Mouse (Mus musculus): ENCODE results near the gene Elmod1. TPM values are rescaled to one million over a fixed set of nuclear protein-coding genes. Genes with fewer than 3 reads are reported as not detected.

Gene Elmod1
- polyA plus RNA-seq, 1 experiment, result 152 TPM

- TF ChIP-seq POLR2A (IDR thresholded peaks at IDR 0.05; ENCODE audit: borderline replicate concordance, insufficient read depth, low read length), result no peak
- TF ChIP-seq CTCF (IDR thresholded peaks at IDR 0.05; ENCODE audit: borderline replicate concordance, insufficient read depth, low read depth, low read length), result no peak
- DNase-seq, result peak; percentile 37 to 56
- Histone ChIP-seq H3K27ac (ENCODE audit: insufficient read depth, low read length) (peak overlapping the region; percentile 35), H3K27me3 (ENCODE audit: control insufficient read depth, insufficient read depth, low read length) (no peaks in the 10 kb centered on the region), H3K4me3 (replicated peaks; ENCODE audit: insufficient read depth, low read depth, low read length) (peak overlapping the region; percentile 92), H3K4me1 (ENCODE audit: control insufficient read depth, insufficient read depth, low read length) (no peaks in the 10 kb centered on the region; the same call in 1 of the 2 replicates)
- WGBS, result 14% methylated on average over 13 of the region's 13 CpGs
Measured at GRCm38 (mm10) chr9:53973929-53974327, 1.2 kb downstream of the Elmod1 start.

- no peak for TF ChIP-seq CTCF (IDR thresholded peaks at IDR 0.05; ENCODE audit: borderline replicate concordance, insufficient read depth, low read depth, low read length)
- TF ChIP-seq POLR2A (IDR thresholded peaks at IDR 0.05; ENCODE audit: borderline replicate concordance, insufficient read depth, low read length), result no peak
Measured at GRCm38 (mm10) chr9:53973241-53973640, 1.9 kb downstream of the Elmod1 start.

GRCm38 (mm10) chr9:53972358-53972757 is 2.7 kb downstream of the Elmod1 start:
- Histone ChIP-seq H3K27ac (ENCODE audit: insufficient read depth, low read length) (no peak overlapping the region), H3K4me3 (replicated peaks; ENCODE audit: insufficient read depth, low read depth, low read length) (no peak overlapping the region)
- DNase-seq, result no peak

More at GRCm38 (mm10) chr9:53973241-53973640, 1.9 kb downstream of the Elmod1 start:
- H3K27me3 ChIP-seq (ENCODE audit: control insufficient read depth, insufficient read depth, low read length), result no peaks in the 10 kb centered on the region
- H3K27ac ChIP-seq (ENCODE audit: insufficient read depth, low read length), result no peak overlapping the region
- peak overlapping the region; percentile 92 for H3K4me3 ChIP-seq (replicated peaks; ENCODE audit: insufficient read depth, low read depth, low read length)
- peak; percentile 19 to 21 for DNase-seq
- 69% methylated on average over 5 of the region's 5 CpGs for WGBS
- H3K4me1 ChIP-seq (ENCODE audit: control insufficient read depth, insufficient read depth, low read length), result no peaks in the 10 kb centered on the region; the same call in 1 of the 2 replicates

GRCm38 (mm10) chr9:53967610-53968368 is 7.3 kb downstream of the Elmod1 start:
- 18% methylated on average over 9 of the region's 9 CpGs for WGBS
- peak overlapping the region; percentile 45 for H3K27ac ChIP-seq (ENCODE audit: insufficient read depth, low read length)

More at GRCm38 (mm10) chr9:53972358-53972757, 2.7 kb downstream of the Elmod1 start:
- no peaks in the 10 kb centered on the region for H3K27me3 ChIP-seq (ENCODE audit: control insufficient read depth, insufficient read depth, low read length)
- peaks cover 3% of the 10 kb centered on the region for H3K4me1 ChIP-seq (ENCODE audit: control insufficient read depth, insufficient read depth, low read length)
- no peak for TF ChIP-seq CTCF (IDR thresholded peaks at IDR 0.05; ENCODE audit: borderline replicate concordance, insufficient read depth, low read depth, low read length)
- TF ChIP-seq POLR2A (IDR thresholded peaks at IDR 0.05; ENCODE audit: borderline replicate concordance, insufficient read depth, low read length), result no peak

GRCm38 (mm10) chr9:53957021-53957420 is 18.1 kb downstream of the Elmod1 start:
- no peaks in the 10 kb centered on the region for H3K27me3 ChIP-seq (ENCODE audit: control insufficient read depth, insufficient read depth, low read length)
- 84% methylated on average over 11 of the region's 11 CpGs for WGBS
- H3K4me1 ChIP-seq (ENCODE audit: control insufficient read depth, insufficient read depth, low read length), result no peaks in the 10 kb centered on the region
- DNase-seq, result no peak
- H3K4me3 ChIP-seq (replicated peaks; ENCODE audit: insufficient read depth, low read depth, low read length), result no peak overlapping the region
- TF ChIP-seq CTCF (IDR thresholded peaks at IDR 0.05; ENCODE audit: borderline replicate concordance, insufficient read depth, low read depth, low read length), result no peak
- H3K27ac ChIP-seq (ENCODE audit: insufficient read depth, low read length), result no peak overlapping the region

More at GRCm38 (mm10) chr9:53967610-53968368, 7.3 kb downstream of the Elmod1 start:
- Histone ChIP-seq H3K4me1 (ENCODE audit: control insufficient read depth, insufficient read depth, low read length) (peaks cover 3% of the 10 kb centered on the region), H3K4me3 (replicated peaks; ENCODE audit: insufficient read depth, low read depth, low read length) (no peak overlapping the region), H3K27me3 (ENCODE audit: control insufficient read depth, insufficient read depth, low read length) (no peaks in the 10 kb centered on the region)
- peak; percentile 22; the same call in 1 of the 2 replicates for TF ChIP-seq CTCF (IDR thresholded peaks at IDR 0.05; ENCODE audit: borderline replicate concordance, insufficient read depth, low read depth, low read length)
- 0 out of 2 replicates have a peak, but pooled peaks have one; percentile 11 for TF ChIP-seq POLR2A (IDR thresholded peaks at IDR 0.05; ENCODE audit: borderline replicate concordance, insufficient read depth, low read length)
- peak; percentile 72 to 88 for DNase-seq

GRCm38 (mm10) chr9:53954853-53955252 is 20.2 kb downstream of the Elmod1 start:
- H3K27ac ChIP-seq (ENCODE audit: insufficient read depth, low read length), result no peak overlapping the region
- TF ChIP-seq POLR2A (IDR thresholded peaks at IDR 0.05; ENCODE audit: borderline replicate concordance, insufficient read depth, low read length) (no peak), CTCF (IDR thresholded peaks at IDR 0.05; ENCODE audit: borderline replicate concordance, insufficient read depth, low read depth, low read length) (no peak)
- DNase-seq, result no peak
- no peaks in the 10 kb centered on the region for H3K27me3 ChIP-seq (ENCODE audit: control insufficient read depth, insufficient read depth, low read length)
- no peaks in the 10 kb centered on the region for H3K4me1 ChIP-seq (ENCODE audit: control insufficient read depth, insufficient read depth, low read length)
- WGBS, result 38% methylated on average over 6 of the region's 6 CpGs
- H3K4me3 ChIP-seq (replicated peaks; ENCODE audit: insufficient read depth, low read depth, low read length), result no peak overlapping the region

- Histone ChIP-seq H3K4me1 (ENCODE audit: control insufficient read depth, insufficient read depth, low read length) (0 out of 2 replicates have a peak, but pooled peaks cover 4% of the 10 kb centered on the region), H3K27ac (ENCODE audit: insufficient read depth, low read length) (no peak overlapping the region), H3K4me3 (replicated peaks; ENCODE audit: insufficient read depth, low read depth, low read length) (no peak overlapping the region), H3K27me3 (ENCODE audit: control insufficient read depth, insufficient read depth, low read length) (no peaks in the 10 kb centered on the region)
- TF ChIP-seq CTCF (IDR thresholded peaks at IDR 0.05; ENCODE audit: borderline replicate concordance, insufficient read depth, low read depth, low read length) (no peak), POLR2A (IDR thresholded peaks at IDR 0.05; ENCODE audit: borderline replicate concordance, insufficient read depth, low read length) (no peak)
- no peak for DNase-seq
- 95% methylated on average over 2 of the region's 2 CpGs for WGBS
Measured at GRCm38 (mm10) chr9:53947463-53947862, 27.6 kb downstream of the Elmod1 start.

GRCm38 (mm10) chr9:53938555-53938954 is 36.5 kb downstream of the Elmod1 start:
- no peak overlapping the region for H3K27ac ChIP-seq (ENCODE audit: insufficient read depth, low read length)
- no peak for DNase-seq
- no peaks in the 10 kb centered on the region for H3K4me1 ChIP-seq (ENCODE audit: control insufficient read depth, insufficient read depth, low read length)
- WGBS, result 65% methylated on average over 3 of the region's 3 CpGs
- H3K27me3 ChIP-seq (ENCODE audit: control insufficient read depth, insufficient read depth, low read length), result no peaks in the 10 kb centered on the region
- H3K4me3 ChIP-seq (replicated peaks; ENCODE audit: insufficient read depth, low read depth, low read length), result no peak overlapping the region
- TF ChIP-seq CTCF (IDR thresholded peaks at IDR 0.05; ENCODE audit: borderline replicate concordance, insufficient read depth, low read depth, low read length) (no peak), POLR2A (IDR thresholded peaks at IDR 0.05; ENCODE audit: borderline replicate concordance, insufficient read depth, low read length) (no peak)

Measured in cerebellum, adult 2 months (tissue).